Mouse (Mus musculus) stomach, embryonic 14.5 days (tissue): Measurements from ENCODE around the gene Sdc3. TPM values are rescaled to one million over a fixed set of nuclear protein-coding genes. Genes with fewer than 3 reads are reported as not detected.

ENCODE experiments used
- ATAC-seq: fragments of 200-750 bp; cut with Nextera tagmentation; 2 replicates; pipeline ENCODE4 v1.8.0; 2017; ENCODE audit warnings: low read depth, moderate TSS enrichment; ENCODE audit not compliant: insufficient number of reproducible peaks, insufficient read depth, low FRiP score
- H3K27ac ChIP-seq: fragments of 300-500 bp; sonication (generic); 2 replicates; pipeline ENCODE4 v1.5.1; 2014; ENCODE audit warnings: mild to moderate bottlenecking, low read length, moderate library complexity, mixed read lengths
- H3K27me3 ChIP-seq: fragments of 300-500 bp; sonication (generic); 2 replicates; pipeline ENCODE4 v1.6.1; 2014; ENCODE audit warnings: low read length, control low read depth, mixed read lengths; ENCODE audit not compliant: control insufficient read depth, insufficient read depth
- H3K36me3 ChIP-seq: fragments of 300-500 bp; sonication (generic); 2 replicates; pipeline ENCODE4 v1.6.1; 2014; ENCODE audit warnings: mild to moderate bottlenecking, control low read depth, low read length, moderate library complexity, mixed read lengths; ENCODE audit not compliant: control insufficient read depth, insufficient read depth
- H3K4me1 ChIP-seq: fragments of 300-500 bp; sonication (generic); 2 replicates; pipeline ENCODE4 v1.6.1; 2014; ENCODE audit warnings: low read length, control low read depth, mixed read lengths; ENCODE audit not compliant: control insufficient read depth, insufficient read depth
- H3K4me2 ChIP-seq: fragments of 300-500 bp; sonication (generic); replicated peaks from 2 replicates; pipeline ENCODE4 v1.6.1; 2014; ENCODE audit warnings: low read depth, low read length, control low read depth
- H3K4me3 ChIP-seq: fragments of 300-500 bp; sonication (generic); 2 replicates; pipeline ENCODE4 v1.5.1; 2014; ENCODE audit warnings: low read depth, low read length, control low read depth
- H3K9ac ChIP-seq: fragments of 300-500 bp; sonication (generic); replicated peaks from 2 replicates; pipeline ENCODE4 v1.6.1; 2014; ENCODE audit warnings: low read depth, mild to moderate bottlenecking, control low read depth, low read length, moderate library complexity, mixed read lengths
- H3K9me3 ChIP-seq: fragments of 300-500 bp; sonication (generic); 2 replicates; pipeline ENCODE4 v1.6.1; 2016; ENCODE audit warnings: low read depth, low read length, control low read depth; ENCODE audit not compliant: control insufficient read depth
- WGBS: fragments of 180-500 bp; shearing (Covaris S2); extraction: QIAGEN DNeasy Blood & Tissue Kit; methylation state at CpG from one replicate; pipeline ENCODE4 v1.1.7; 2014; 5-methylcytosine and 5-hydroxymethylcytosine counted together
- polyA plus RNA-seq: library from polyadenylated mRNA; unstranded; fragments of >200 nt; fragmentation: Nextera tagmentation; extraction: Ambion mirVana; gene quantifications from 2 replicates; pipeline ENCODE4 v1.2.1, GENCODE M21; 2014

The Sdc3 gene
- polyA plus RNA-seq, 1 experiment from 2014 or later = 20.9 TPM

DNA sequence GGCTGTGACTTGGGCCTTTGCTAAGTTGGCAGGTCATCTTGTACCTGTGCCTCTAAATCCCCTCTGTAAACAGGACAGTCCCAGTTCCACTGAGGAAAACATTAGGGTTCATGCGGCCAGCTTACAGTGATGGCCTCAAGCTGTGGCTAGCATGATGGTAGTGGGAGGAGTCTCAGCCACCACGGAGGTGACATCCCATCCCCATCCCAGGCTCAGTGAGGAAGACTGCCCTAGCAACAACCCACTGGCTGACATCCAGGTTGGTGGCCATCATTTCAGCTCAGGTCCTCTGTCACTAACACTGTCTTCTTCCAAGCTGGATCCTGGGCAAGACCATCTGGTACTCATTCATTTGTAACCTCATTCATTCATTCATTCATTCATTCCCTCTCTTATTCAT, 12.0 kb downstream of the Sdc3 start:
- no peak overlapping the region for H3K27ac ChIP-seq
- no peak for ATAC-seq
- H3K4me1 ChIP-seq = peaks cover 23% of the 10 kb centered on the region
- no peak overlapping the region for H3K4me3 ChIP-seq
- H3K36me3 ChIP-seq = no peaks in the 10 kb centered on the region
- no peaks in the 10 kb centered on the region for H3K27me3 ChIP-seq
- WGBS = 44% methylated on average over 2 of the region's 2 CpGs
- H3K9me3 ChIP-seq = no peaks in the 10 kb centered on the region
- H3K9ac ChIP-seq = no peak overlapping the region
- no peak overlapping the region for H3K4me2 ChIP-seq

DNA sequence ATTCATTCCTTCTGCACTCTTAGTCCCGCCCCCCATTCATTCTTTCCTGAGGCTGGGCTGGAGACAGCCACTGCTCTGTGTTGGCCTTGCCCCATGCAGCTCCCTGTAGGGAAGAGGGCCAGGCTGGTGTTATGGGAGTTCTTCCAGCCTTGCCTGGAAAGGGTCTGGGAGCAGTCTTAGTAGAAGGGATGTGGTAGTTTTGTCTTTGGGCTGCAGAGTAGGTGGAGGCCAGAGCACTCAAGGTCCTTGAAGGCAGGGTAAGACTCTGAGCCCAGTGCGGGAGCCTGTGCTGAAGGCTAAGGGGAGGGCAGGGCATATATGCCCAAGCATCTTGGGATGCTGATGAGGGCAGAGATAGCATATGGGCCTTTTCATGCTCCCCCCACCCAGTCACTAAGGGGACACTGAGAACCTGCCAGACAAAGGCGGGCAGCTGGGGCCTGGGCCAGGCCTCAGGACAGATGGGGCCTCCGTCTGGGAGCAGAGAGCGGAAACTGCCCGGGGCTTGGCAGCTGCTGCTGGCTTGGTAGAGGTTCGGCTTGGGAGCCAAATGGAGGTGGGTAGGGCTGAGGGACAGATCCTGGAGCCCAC, 12.5 kb downstream of the Sdc3 start:
- Histone ChIP-seq H3K9ac (no peak overlapping the region), H3K27ac (no peak overlapping the region), H3K4me1 (peaks cover 17% of the 10 kb centered on the region; the same call in 1 of the 2 replicates)

DNA sequence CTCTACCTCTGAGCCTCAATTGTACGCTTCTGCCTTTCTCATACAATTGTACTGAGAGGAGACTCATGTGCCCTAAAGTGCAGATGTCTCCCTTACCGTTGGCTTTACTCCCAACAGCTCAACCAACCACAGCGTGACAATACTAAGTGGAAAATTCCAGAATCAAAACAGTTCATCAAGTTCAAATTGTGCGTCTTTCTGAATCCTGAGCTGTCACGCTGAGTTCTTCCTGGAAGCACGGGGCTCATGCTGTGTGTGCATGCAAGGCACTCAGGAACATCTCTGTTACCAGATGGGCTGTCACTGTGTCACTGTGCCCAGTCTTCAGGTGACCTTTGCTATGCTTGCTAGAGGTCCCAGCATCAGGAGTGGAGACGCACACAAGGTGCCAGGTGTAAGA, 13.4 kb downstream of the Sdc3 start:
- no peaks in the 10 kb centered on the region for H3K9me3 ChIP-seq
- no peak for ATAC-seq
- no peak overlapping the region for H3K9ac ChIP-seq
- no peaks in the 10 kb centered on the region for H3K36me3 ChIP-seq
- H3K27ac ChIP-seq = no peak overlapping the region
- H3K4me3 ChIP-seq = no peak overlapping the region
- peaks cover 17% of the 10 kb centered on the region; the same call in 1 of the 2 replicates for H3K4me1 ChIP-seq
- no peak overlapping the region for H3K4me2 ChIP-seq
- WGBS = 84% methylated on average over 7 of the region's 7 CpGs
- no peaks in the 10 kb centered on the region for H3K27me3 ChIP-seq

More for the DNA sequence above, 12.5 kb downstream of the Sdc3 start:
- no peaks in the 10 kb centered on the region for H3K27me3 ChIP-seq
- no peak overlapping the region for H3K4me2 ChIP-seq
- H3K9me3 ChIP-seq = no peaks in the 10 kb centered on the region
- 66% methylated on average over 7 of the region's 7 CpGs for whole genome bisulfite sequencing
- H3K4me3 ChIP-seq = no peak overlapping the region
- no peaks in the 10 kb centered on the region for H3K36me3 ChIP-seq
- ATAC-seq = no peak

DNA sequence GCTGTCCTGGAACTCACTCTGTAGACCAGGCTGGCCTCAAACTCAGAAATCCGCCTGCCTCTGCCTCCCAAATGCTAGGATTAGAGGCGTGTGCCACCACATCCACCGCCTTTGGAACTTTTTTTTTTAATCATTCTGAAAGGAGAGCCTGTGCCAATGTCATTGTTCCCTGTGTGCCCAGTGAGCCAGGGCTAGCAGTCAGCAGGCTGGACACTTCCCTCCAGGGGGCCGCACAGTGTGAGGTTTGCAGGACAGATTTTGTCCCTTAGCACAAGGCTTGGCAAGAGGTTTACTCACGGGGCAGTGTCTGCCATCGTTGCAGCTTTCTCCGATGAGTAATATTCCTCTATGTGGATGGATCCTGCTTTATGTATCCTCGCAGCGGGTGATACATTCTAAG, 14.4 kb downstream of the Sdc3 start:
- ATAC-seq = no peak
- H3K27me3 ChIP-seq = no peaks in the 10 kb centered on the region
- H3K9ac ChIP-seq = no peak overlapping the region
- H3K4me2 ChIP-seq = no peak overlapping the region
- H3K36me3 ChIP-seq = no peaks in the 10 kb centered on the region
- WGBS = 89% methylated on average over 9 of the region's 9 CpGs
- peaks cover 10% of the 10 kb centered on the region; the same call in 1 of the 2 replicates for H3K4me1 ChIP-seq
- H3K27ac ChIP-seq = no peak overlapping the region
- H3K9me3 ChIP-seq = no peaks in the 10 kb centered on the region
- H3K4me3 ChIP-seq = no peak overlapping the region

DNA sequence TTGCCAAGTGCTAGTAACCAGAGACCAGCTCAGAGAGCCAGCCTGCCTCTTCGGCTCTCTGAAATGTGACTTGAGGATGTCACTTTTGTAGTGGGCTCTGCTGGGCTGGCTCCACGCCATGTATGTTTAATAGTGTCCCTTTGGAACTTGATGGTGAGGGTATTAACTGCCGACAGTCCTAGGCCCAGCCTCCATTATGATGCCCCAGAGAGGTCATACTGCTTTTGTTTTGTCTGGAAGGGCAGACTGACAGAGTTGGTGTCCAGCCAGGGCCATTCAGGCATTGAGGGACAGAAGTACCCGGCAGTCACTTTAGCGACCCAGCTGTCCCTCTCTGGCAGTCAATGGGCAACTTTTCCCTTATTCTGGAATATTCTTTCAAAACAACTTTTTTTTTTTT, 17.4 kb downstream of the Sdc3 start:
- WGBS = 71% methylated on average over 5 of the region's 5 CpGs
- Histone ChIP-seq H3K27ac (no peak overlapping the region), H3K9ac (no peak overlapping the region), H3K4me3 (no peak overlapping the region), H3K27me3 (no peaks in the 10 kb centered on the region), H3K4me2 (no peak overlapping the region), H3K36me3 (no peaks in the 10 kb centered on the region), H3K9me3 (no peaks in the 10 kb centered on the region), H3K4me1 (peaks cover 3% of the 10 kb centered on the region; the same call in 1 of the 2 replicates)
- no peak for ATAC-seq

DNA sequence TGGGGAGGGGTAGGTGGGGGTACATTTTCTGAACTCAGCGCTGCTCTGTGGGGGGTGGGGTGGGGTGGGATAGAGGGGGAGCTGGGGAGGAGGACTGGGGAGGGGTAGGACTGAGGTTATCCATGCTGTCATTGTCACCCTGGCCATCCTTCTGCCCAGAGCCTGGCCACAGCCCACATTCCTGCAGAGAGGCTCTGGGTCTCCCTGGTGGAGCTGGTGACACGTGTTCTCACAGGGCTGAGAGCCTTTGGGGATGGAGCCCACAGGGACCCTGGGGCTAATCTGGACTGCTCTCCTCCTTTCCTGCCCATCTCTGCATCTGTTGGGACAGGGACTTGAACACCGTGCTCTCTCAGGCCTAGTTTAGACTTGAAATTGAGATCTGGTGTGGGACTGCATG, 18.5 kb downstream of the Sdc3 start:
- H3K27ac ChIP-seq = no peak overlapping the region
- H3K36me3 ChIP-seq = no peaks in the 10 kb centered on the region
- H3K4me3 ChIP-seq = no peak overlapping the region
- WGBS = 52% methylated on average over 3 of the region's 3 CpGs
- no peaks in the 10 kb centered on the region for H3K9me3 ChIP-seq
- no peaks in the 10 kb centered on the region for H3K27me3 ChIP-seq
- no peaks in the 10 kb centered on the region for H3K4me1 ChIP-seq
- no peak overlapping the region for H3K4me2 ChIP-seq
- H3K9ac ChIP-seq = no peak overlapping the region
- no peak for ATAC-seq

DNA sequence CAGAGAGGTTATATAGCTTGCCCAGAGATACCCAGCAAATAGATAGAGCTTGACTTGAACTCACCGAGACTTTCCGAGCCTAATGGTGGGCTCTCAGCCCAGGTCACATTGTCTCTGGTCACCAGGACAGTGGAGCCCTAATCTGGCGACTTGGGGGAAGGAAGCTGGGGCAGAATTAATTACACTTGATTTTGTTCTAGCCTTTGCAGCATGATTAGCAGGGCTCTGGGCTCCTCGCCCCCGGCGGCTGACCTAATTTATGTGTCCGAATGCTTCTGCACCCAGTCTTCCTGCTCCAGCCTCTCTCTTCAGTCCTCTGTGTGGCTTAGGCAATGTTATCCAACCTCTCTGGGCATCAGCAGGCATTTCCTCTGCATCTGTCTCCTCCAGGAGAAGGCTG, 19.0 kb downstream of the Sdc3 start:
- no peaks in the 10 kb centered on the region for H3K4me1 ChIP-seq
- no peaks in the 10 kb centered on the region for H3K27me3 ChIP-seq
- no peak overlapping the region for H3K4me3 ChIP-seq
- no peak overlapping the region for H3K27ac ChIP-seq
- no peak for ATAC-seq
- H3K36me3 ChIP-seq = no peaks in the 10 kb centered on the region
- no peak overlapping the region for H3K9ac ChIP-seq
- WGBS = 72% methylated on average over 7 of the region's 7 CpGs
- H3K9me3 ChIP-seq = no peaks in the 10 kb centered on the region
- H3K4me2 ChIP-seq = no peak overlapping the region

DNA sequence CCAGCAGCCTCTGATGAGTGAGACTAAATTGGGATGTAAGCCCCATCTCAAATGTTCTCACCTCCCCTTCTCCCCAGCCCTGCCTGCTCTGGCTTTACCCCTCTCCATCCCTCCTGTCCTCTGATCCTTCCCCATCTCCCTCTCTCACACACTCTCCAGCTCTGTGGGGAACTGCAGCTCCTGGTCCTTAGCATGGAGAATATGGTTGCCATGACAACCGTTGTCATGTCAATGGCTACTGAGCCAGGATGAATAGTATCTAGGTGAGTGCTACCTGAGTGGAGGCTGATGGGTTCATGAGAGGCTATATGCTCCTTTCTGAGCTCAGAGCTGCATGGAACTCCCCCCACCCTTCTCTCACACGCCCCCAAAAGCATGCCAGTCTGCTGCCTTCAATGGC, 21.6 kb downstream of the Sdc3 start:
- no peak overlapping the region for H3K9ac ChIP-seq
- no peak overlapping the region for H3K27ac ChIP-seq
- H3K4me1 ChIP-seq = no peaks in the 10 kb centered on the region
- no peaks in the 10 kb centered on the region for H3K27me3 ChIP-seq
- ATAC-seq = no peak
- no peaks in the 10 kb centered on the region for H3K9me3 ChIP-seq
- 59% methylated on average over 2 of the region's 2 CpGs for WGBS
- no peak overlapping the region for H3K4me3 ChIP-seq
- H3K36me3 ChIP-seq = 0 out of 2 replicates have a peak, but pooled peaks cover under 1% of the 10 kb centered on the region
- no peak overlapping the region for H3K4me2 ChIP-seq

DNA sequence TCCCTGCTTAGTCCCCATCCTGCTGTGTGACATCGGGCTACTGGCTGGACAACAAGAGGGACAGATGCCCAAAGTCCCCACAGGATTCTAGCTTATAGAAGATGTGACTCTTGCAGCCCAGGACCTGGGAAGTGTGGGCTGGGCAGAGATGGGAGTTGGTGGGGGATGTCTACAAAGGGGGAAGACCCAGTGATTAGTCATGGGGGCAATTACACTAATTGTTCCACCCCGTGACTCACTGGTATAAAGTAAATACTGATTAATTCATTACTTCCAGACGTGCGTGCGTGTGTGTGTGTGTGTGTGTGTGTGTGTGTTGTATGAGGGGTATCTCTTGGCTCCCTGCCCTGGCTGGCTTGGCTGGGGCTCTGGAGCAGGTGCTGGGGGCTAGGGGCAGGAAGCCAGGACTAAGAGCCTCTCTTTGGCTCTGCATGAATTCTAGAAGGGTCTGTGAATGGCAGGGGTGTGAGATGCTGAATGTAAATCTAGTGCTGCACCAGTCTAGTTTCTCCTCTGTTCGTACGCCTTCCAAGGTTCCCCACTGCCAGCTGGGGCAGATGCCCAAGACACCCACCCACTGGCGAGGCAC, 22.5 kb downstream of the Sdc3 start:
- Histone ChIP-seq H3K9ac (no peak overlapping the region), H3K27ac (no peak overlapping the region), H3K4me1 (no peaks in the 10 kb centered on the region), H3K9me3 (no peaks in the 10 kb centered on the region), H3K4me3 (no peak overlapping the region), H3K27me3 (no peaks in the 10 kb centered on the region), H3K4me2 (no peak overlapping the region), H3K36me3 (0 out of 2 replicates have a peak, but pooled peaks cover 3% of the 10 kb centered on the region)
- ATAC-seq = 0 out of 2 replicates have a peak, but pooled peaks have one; percentile 16
- WGBS = 61% methylated on average over 8 of the region's 8 CpGs
